Comparison of ENCODE assay signal across 19 mouse cellular contexts in genomic region chr12:97912730-97913129, GRCm38 (mm10).
"Had no signal": no experiment of that assay in that cellular context is flagged by ENCODE, and none has a peak within 500 bp of the region (broad histone marks: within the 10 kb centered on the region; RNA-seq: fewer than 3 reads in every experiment).

No protein-coding gene starts in this region.

- H3K4me1 ChIP-seq: liver, embryonic 12.5 days; midbrain, embryonic 10.5 days; midbrain, embryonic 12.5 days; neural tube, embryonic 13.5 days; neural tube, embryonic 15.5 days; stomach, embryonic 15.5 days had no signal

- H3K9me3 ChIP-seq: liver, embryonic 12.5 days; midbrain, embryonic 10.5 days; midbrain, embryonic 12.5 days; neural tube, embryonic 13.5 days; neural tube, embryonic 15.5 days; stomach, embryonic 15.5 days had no signal

- ATAC-seq: liver, embryonic 12.5 days; midbrain, embryonic 16.5 days had no signal

- H3K4me2 ChIP-seq: liver, embryonic 12.5 days; lung, embryonic 14.5 days; midbrain, embryonic 12.5 days; neural tube, embryonic 13.5 days; neural tube, embryonic 15.5 days; stomach, embryonic 15.5 days had no signal

- H3K9ac ChIP-seq: liver, embryonic 12.5 days; liver, embryonic 14.5 days; lung, embryonic 14.5 days; midbrain, embryonic 12.5 days; neural tube, embryonic 13.5 days; neural tube, embryonic 15.5 days; stomach, embryonic 15.5 days had no signal

- H3K4me3 ChIP-seq: liver, embryonic 12.5 days; midbrain, embryonic 10.5 days; midbrain, embryonic 12.5 days; myocyte; neural tube, embryonic 13.5 days; neural tube, embryonic 15.5 days; stomach, embryonic 15.5 days had no signal

- DNase-seq: lung, embryonic 14.5 days; midbrain, embryonic 14.5 days; retina, postnatal 1 day; right cerebral cortex, adult 18-20 months; right cerebral cortex, postnatal 25 days; right cerebral cortex, postnatal 4 days; thymus, adult 2 months; thymus, postnatal 25 days; thymus, postnatal 4 days had no signal

- H3K27me3 ChIP-seq: liver, embryonic 12.5 days; midbrain, embryonic 12.5 days; neural tube, embryonic 13.5 days; neural tube, embryonic 15.5 days; stomach, embryonic 15.5 days had no signal

- H3K27ac ChIP-seq: liver, embryonic 12.5 days; liver, embryonic 14.5 days; midbrain, embryonic 10.5 days; midbrain, embryonic 12.5 days; neural tube, embryonic 13.5 days; neural tube, embryonic 15.5 days; stomach, embryonic 15.5 days; stomach, postnatal 0 days had no signal

- H3K36me3 ChIP-seq: liver, embryonic 12.5 days; midbrain, embryonic 10.5 days; midbrain, embryonic 12.5 days; neural tube, embryonic 13.5 days; neural tube, embryonic 15.5 days; stomach, embryonic 15.5 days had no signal
